In genomic region chr14:122464763-122465741, GRCm38 (mm10) we compare ENCODE assay signal across 8 mouse cellular contexts. TPM values are rescaled to one million over a fixed set of nuclear protein-coding genes. Genes with fewer than 3 reads are reported as not detected.
DNase-seq lines count a peak whose midpoint lies in the region; ATAC-seq lines count a peak whose summit lies in the region.

TSS of gene Zic5 (minus strand) at chr14:122465677.

- DNase-seq in adrenal gland, adult 2 months: peak; percentile 44
- DNase-seq in adrenal gland, adult 18-20 months (ENCODE audit: low spot score in 2 of 2): no peak
- DNase-seq in right cerebral cortex, adult 18-20 months: peak; percentile 23
- no peak for DNase-seq in right cerebral cortex, postnatal 36 days (ENCODE audit: low spot score in 2 of 2)
- DNase-seq in forebrain, embryonic 11.5 days (ENCODE audit: low spot score): peak; percentile 94
- peak; percentile 91 for DNase-seq in retina, embryonic 14.5 days (ENCODE audit: low spot score)
- DNase-seq in thymus, postnatal 10 days (ENCODE audit: low spot score in 2 of 2): no peak

- peaks cover 13% of the 10 kb centered on the region; the same call in 1 of the 2 replicates for H3K4me1 ChIP-seq in forebrain, embryonic 11.5 days (replicated peaks; ENCODE audit: control insufficient read depth, insufficient read depth, low read length)
- peaks cover 40% of the 10 kb centered on the region for H3K4me1 ChIP-seq in limb, embryonic 12.5 days (replicated peaks)

- H3K27ac ChIP-seq in forebrain, embryonic 11.5 days (ENCODE audit: low read depth, low read length): peak within 1 kb of the TSS; percentile 99
- H3K27ac ChIP-seq in limb, embryonic 12.5 days: peak within 1 kb of the TSS; percentile 96

- H3K27me3 ChIP-seq in forebrain, embryonic 11.5 days (ENCODE audit: control insufficient read depth, insufficient read depth, low read length): peaks cover 15% of the 10 kb centered on the region
- peaks cover 73% of the 10 kb centered on the region for H3K27me3 ChIP-seq in limb, embryonic 12.5 days

- H3K9ac ChIP-seq in forebrain, embryonic 11.5 days (ENCODE audit: low read length): peak within 1 kb of the TSS; percentile 98
- H3K9ac ChIP-seq in limb, embryonic 12.5 days (replicated peaks): peak within 1 kb of the TSS; percentile 87

- WGBS in forebrain, embryonic 11.5 days: under 1% methylated on average over 56 of the region's 62 CpGs
- WGBS in limb, embryonic 12.5 days: under 1% methylated on average over 49 of the region's 62 CpGs

- no peaks in the 10 kb centered on the region for H3K36me3 ChIP-seq in forebrain, embryonic 11.5 days (ENCODE audit: control insufficient read depth, insufficient read depth, low read length)
- H3K36me3 ChIP-seq in limb, embryonic 12.5 days: no peaks in the 10 kb centered on the region

- no peaks in the 10 kb centered on the region for H3K9me3 ChIP-seq in forebrain, embryonic 11.5 days (ENCODE audit: control insufficient read depth, low read length)
- no peaks in the 10 kb centered on the region for H3K9me3 ChIP-seq in limb, embryonic 12.5 days

- peak within 1 kb of the TSS; percentile 75 for H3K4me2 ChIP-seq in forebrain, embryonic 11.5 days (ENCODE audit: low read depth, low read length, severe bottlenecking)
- H3K4me2 ChIP-seq in limb, embryonic 12.5 days: peak within 1 kb of the TSS; percentile 87

- peak; percentile 88 for ATAC-seq in forebrain, embryonic 11.5 days (replicated peaks; ENCODE audit: low FRiP score)
- ATAC-seq in limb, embryonic 12.5 days (ENCODE audit: insufficient number of reproducible peaks, insufficient read depth, low FRiP score, low TSS enrichment, low read depth): peak; percentile 78

- H3K4me3 ChIP-seq in forebrain, embryonic 11.5 days (ENCODE audit: low read depth, low read length): peak within 1 kb of the TSS; percentile 80
- H3K4me3 ChIP-seq in limb, embryonic 12.5 days (replicated peaks): peak within 1 kb of the TSS; percentile 69

RNA-seq across cellular contexts. Expression of gene Zic5, which starts in this region (rescaled TPM):
- total RNA-seq in adrenal gland, adult 2 months (2021): not detected
- polyA plus RNA-seq in adrenal gland, adult 2 months (2012; rRNA removed): 0.02 TPM in 1 of 2 replicates, not detected in the other
- total RNA-seq in adrenal gland, adult 18-20 months (2021): not detected
- polyA plus RNA-seq in forebrain, embryonic 11.5 days (2014; fragmentation: Nextera tagmentation; extraction: Ambion mirVana): 28.6 and 30.0 TPM in 2 replicates
- 8.0 TPM in 2 replicates for polyA plus RNA-seq in limb, embryonic 12.5 days (2016; fragmentation: Nextera tagmentation; extraction: Ambion mirVana)

Comparison
In these comparisons a context has a peak if more than half of its experiments do, and no peak if none do; other contexts are left out.
1. DNase-seq: peak in right cerebral cortex, adult 18-20 months (single experiment), forebrain, embryonic 11.5 days (single experiment) and retina, embryonic 14.5 days (single experiment); none in adrenal gland, adult 18-20 months (0 of 2), right cerebral cortex, postnatal 36 days (0 of 2) and thymus, postnatal 10 days (0 of 2).
2. Peak in DNase-seq in adrenal gland, adult 2 months; RNA of the gene not detected or under 1 TPM.